Mouse (Mus musculus): ENCODE results near the gene B3gnt9. TPM values are rescaled to one million over a fixed set of nuclear protein-coding genes. Genes with fewer than 3 reads are reported as not detected.
A peak's percentile ranks its signal among the peaks of the same experiment; 100 is the strongest.

The B3gnt9 gene
- polyA plus RNA-seq, 1 experiment from 2014 or later: 14.7 TPM

DNA sequence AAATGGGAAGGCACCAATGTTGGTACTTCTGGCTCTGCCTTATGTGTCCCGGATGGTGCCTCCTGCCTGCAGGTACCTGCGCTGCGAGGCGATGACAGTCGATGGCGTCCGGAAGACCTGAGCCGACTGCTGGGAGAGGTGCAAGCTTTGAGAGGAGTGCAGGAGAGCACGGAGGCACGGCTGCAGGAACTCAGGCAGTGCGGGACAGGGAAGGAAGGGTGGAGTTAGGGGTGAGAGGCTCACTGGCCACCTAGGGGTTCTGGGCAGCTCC lies 15.9 kb upstream of the B3gnt9 start:
- Histone ChIP-seq H3K27ac (replicated peaks) (no peak overlapping the region), H3K4me3 (ENCODE audit: low read depth, low read length) (no peak overlapping the region), H3K27me3 (ENCODE audit: control insufficient read depth, insufficient read depth, low read length) (peaks cover 4% of the 10 kb centered on the region; the same call in 1 of the 2 replicates), H3K9me3 (ENCODE audit: control insufficient read depth, low read length) (no peaks in the 10 kb centered on the region), H3K4me2 (replicated peaks; ENCODE audit: low read depth) (no peak overlapping the region), H3K4me1 (replicated peaks; ENCODE audit: control insufficient read depth, insufficient read depth) (peaks cover 5% of the 10 kb centered on the region; the same call in 1 of the 2 replicates), H3K9ac (ENCODE audit: low read length) (no peak overlapping the region), H3K36me3 (ENCODE audit: control insufficient read depth, insufficient read depth, low read length) (no peaks in the 10 kb centered on the region; the same call in 1 of the 2 replicates)
- 12% methylated on average over 11 of the region's 11 CpGs for WGBS
- TF ChIP-seq CTCF (IDR thresholded peaks at IDR 0.05; ENCODE audit: low read depth): no peak
- TF ChIP-seq EP300 (optimal IDR thresholded peaks at IDR 0.05): no peak
- DNase-seq (ENCODE audit: low spot score) (no peak), ATAC-seq (ENCODE audit: low FRiP score, low TSS enrichment) (no peak)

- Histone ChIP-seq H3K27me3 (ENCODE audit: control insufficient read depth, insufficient read depth, low read length) (peaks cover 4% of the 10 kb centered on the region; the same call in 1 of the 2 replicates), H3K4me3 (ENCODE audit: low read depth, low read length) (peak overlapping the region; percentile 40), H3K27ac (replicated peaks) (no peak overlapping the region), H3K9ac (ENCODE audit: low read length) (no peak overlapping the region), H3K9me3 (ENCODE audit: control insufficient read depth, low read length) (no peaks in the 10 kb centered on the region), H3K4me2 (replicated peaks; ENCODE audit: low read depth) (peak overlapping the region; percentile 73), H3K4me1 (replicated peaks; ENCODE audit: control insufficient read depth, insufficient read depth) (0 out of 2 replicates have a peak, but pooled peaks cover 5% of the 10 kb centered on the region), H3K36me3 (ENCODE audit: control insufficient read depth, insufficient read depth, low read length) (no peaks in the 10 kb centered on the region; the same call in 1 of the 2 replicates)
- DNase-seq (ENCODE audit: low spot score): peak; percentile 40
- TF ChIP-seq CTCF (IDR thresholded peaks at IDR 0.05; ENCODE audit: low read depth): no peak
- 13% methylated on average over 39 of the region's 39 CpGs for WGBS
- 0 out of 2 replicates have a peak, but pooled peaks have one; percentile 1 for ATAC-seq (ENCODE audit: low FRiP score, low TSS enrichment)
Observed at GRCm38 (mm10) chr8:105270101-105270915, 15.4 kb upstream of the B3gnt9 start.

DNA sequence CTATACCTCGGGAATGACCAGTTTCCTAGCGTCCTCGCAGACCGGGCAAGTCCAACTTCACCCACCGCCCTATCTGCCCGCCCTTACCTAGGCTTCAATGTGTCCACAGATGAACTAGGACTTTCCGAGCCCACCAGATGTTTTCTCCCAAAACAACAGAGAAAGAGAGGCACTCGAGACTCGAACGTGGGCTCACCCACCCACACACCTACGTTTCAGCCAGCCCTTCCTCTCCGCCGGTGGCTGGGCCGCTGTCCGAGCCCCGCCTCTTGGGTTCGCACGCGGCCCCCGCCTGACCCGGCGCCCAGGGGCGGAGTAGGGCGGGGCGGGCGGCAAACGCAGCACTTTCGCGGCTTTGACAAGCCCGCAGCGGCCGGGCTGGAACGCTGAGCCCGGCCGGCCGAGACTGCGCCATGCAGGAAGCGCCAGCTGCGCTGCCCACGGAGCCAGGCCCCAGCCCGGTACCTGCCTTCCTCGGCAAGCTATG lies 14.6 kb upstream of the B3gnt9 start, which contains the start of gene Hsf4:
Hsf4 (plus strand) TSS at position 341 of the 487 bp plus-strand sequence.
- WGBS: 2% methylated on average over 42 of the region's 42 CpGs
- DNase-seq (ENCODE audit: low spot score): peak; percentile 74

GRCm38 (mm10) chr8:105269075-105269458 lies 14.1 kb upstream of the B3gnt9 start:
- ATAC-seq (ENCODE audit: low FRiP score, low TSS enrichment) (peak; percentile 7; the same call in 1 of the 2 replicates), DNase-seq (ENCODE audit: low spot score) (no peak)
- peak overlapping the region; percentile 40 for H3K4me3 ChIP-seq (ENCODE audit: low read depth, low read length)
- 23% methylated on average over 8 of the region's 10 CpGs for WGBS
- H3K9me3 ChIP-seq (ENCODE audit: control insufficient read depth, low read length): no peaks in the 10 kb centered on the region
- TF ChIP-seq CTCF (IDR thresholded peaks at IDR 0.05; ENCODE audit: low read depth) (no peak), EP300 (optimal IDR thresholded peaks at IDR 0.05) (no peak)
- no peak overlapping the region; the same call in 1 of the 2 replicates for H3K27ac ChIP-seq (replicated peaks)
- H3K27me3 ChIP-seq (ENCODE audit: control insufficient read depth, insufficient read depth, low read length): peaks cover 4% of the 10 kb centered on the region; the same call in 1 of the 2 replicates
- H3K4me2 ChIP-seq (replicated peaks; ENCODE audit: low read depth): peak overlapping the region; percentile 73
- 0 out of 2 replicates have a peak, but pooled peaks cover 9% of the 10 kb centered on the region for H3K4me1 ChIP-seq (replicated peaks; ENCODE audit: control insufficient read depth, insufficient read depth)
- peak overlapping the region; percentile 48 for H3K9ac ChIP-seq (ENCODE audit: low read length)
- H3K36me3 ChIP-seq (ENCODE audit: control insufficient read depth, insufficient read depth, low read length): no peaks in the 10 kb centered on the region; the same call in 1 of the 2 replicates

More for the DNA sequence above, 14.6 kb upstream of the B3gnt9 start, which contains the start of gene Hsf4:
- Histone ChIP-seq H3K4me2 (replicated peaks; ENCODE audit: low read depth) (peak within 1 kb of the TSS; percentile 73), H3K27me3 (ENCODE audit: control insufficient read depth, insufficient read depth, low read length) (peaks cover 4% of the 10 kb centered on the region; the same call in 1 of the 2 replicates), H3K9me3 (ENCODE audit: control insufficient read depth, low read length) (no peaks in the 10 kb centered on the region), H3K9ac (ENCODE audit: low read length) (peak within 1 kb of the TSS; percentile 48), H3K4me1 (replicated peaks; ENCODE audit: control insufficient read depth, insufficient read depth) (0 out of 2 replicates have a peak, but pooled peaks cover 9% of the 10 kb centered on the region), H3K36me3 (ENCODE audit: control insufficient read depth, insufficient read depth, low read length) (no peaks in the 10 kb centered on the region; the same call in 1 of the 2 replicates), H3K27ac (replicated peaks) (no peak within 1 kb of the TSS; the same call in 1 of the 2 replicates), H3K4me3 (ENCODE audit: low read depth, low read length) (peak within 1 kb of the TSS; percentile 40)
- TF ChIP-seq EP300 (optimal IDR thresholded peaks at IDR 0.05): no peak
- no peak for TF ChIP-seq CTCF (IDR thresholded peaks at IDR 0.05; ENCODE audit: low read depth)
- ATAC-seq (ENCODE audit: low FRiP score, low TSS enrichment): peak; percentile 45

DNA sequence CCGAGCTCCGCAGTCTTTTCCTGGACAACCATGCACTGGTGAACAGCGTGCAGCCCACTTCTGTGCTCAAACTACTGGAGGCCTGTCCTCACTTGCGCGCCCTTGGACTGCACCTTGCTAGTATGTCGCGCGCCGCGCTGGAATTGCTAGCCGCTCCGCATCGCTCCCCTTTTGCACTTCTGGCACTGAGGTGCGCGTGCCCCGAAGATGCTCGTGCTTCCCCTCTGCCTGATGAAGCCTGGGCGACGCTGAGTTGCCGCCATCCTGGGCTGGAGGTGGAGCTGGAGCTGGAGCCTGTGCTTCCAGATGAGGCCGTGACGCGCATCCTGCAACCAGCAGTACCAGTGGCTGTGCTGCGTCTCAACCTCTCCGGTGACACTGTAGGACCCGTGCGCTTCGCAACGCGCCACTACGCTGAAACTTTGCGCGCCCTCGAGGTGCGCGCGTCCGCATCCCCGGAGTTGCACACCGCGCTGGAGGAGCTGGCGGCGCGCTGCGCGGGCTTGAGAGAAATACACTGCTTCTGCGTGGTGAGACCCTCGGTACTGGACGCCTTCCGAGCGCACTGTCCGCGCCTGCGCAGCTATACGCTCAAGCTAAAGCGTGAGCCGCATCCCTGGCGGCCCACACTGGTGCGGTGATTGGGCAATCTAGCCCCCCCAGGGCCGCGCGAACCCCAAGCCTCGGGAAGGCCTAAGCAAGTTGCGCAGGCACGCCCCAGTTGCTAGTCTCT lies 13.6 kb upstream of the B3gnt9 start:
- peak; percentile 39 for DNase-seq (ENCODE audit: low spot score)
- TF ChIP-seq CTCF (IDR thresholded peaks at IDR 0.05; ENCODE audit: low read depth): no peak
- no peak overlapping the region; the same call in 1 of the 2 replicates for H3K27ac ChIP-seq (replicated peaks)
- peaks cover 4% of the 10 kb centered on the region; the same call in 1 of the 2 replicates for H3K27me3 ChIP-seq (ENCODE audit: control insufficient read depth, insufficient read depth, low read length)
- WGBS: 14% methylated on average over 65 of the region's 65 CpGs
- H3K4me2 ChIP-seq (replicated peaks; ENCODE audit: low read depth): peak overlapping the region; percentile 73
- H3K4me1 ChIP-seq (replicated peaks; ENCODE audit: control insufficient read depth, insufficient read depth): 0 out of 2 replicates have a peak, but pooled peaks cover 9% of the 10 kb centered on the region
- no peaks in the 10 kb centered on the region; the same call in 1 of the 2 replicates for H3K36me3 ChIP-seq (ENCODE audit: control insufficient read depth, insufficient read depth, low read length)
- ATAC-seq (ENCODE audit: low FRiP score, low TSS enrichment): no peak
- H3K9me3 ChIP-seq (ENCODE audit: control insufficient read depth, low read length): no peaks in the 10 kb centered on the region
- H3K9ac ChIP-seq (ENCODE audit: low read length): peak overlapping the region; percentile 35
- H3K4me3 ChIP-seq (ENCODE audit: low read depth, low read length): peak overlapping the region; percentile 40

Measured in stomach, postnatal 0 days (tissue).